Mouse (Mus musculus) E14TG2a.4 (cell line): ENCODE measurements at regions not wholly inside any gene's neighbourhood (a gene's known extent, or its start where the extent isn't known, plus 50 kb on each side); places are given as distances from the start of the nearest gene placed in this dataset.

Experiments
- H3K27me3 ChIP-seq: 2 replicates; pipeline ENCODE4 v1.6.1; 2014; ENCODE audit warnings: low read length, control low read depth; ENCODE audit not compliant: insufficient read depth
- H3K36me3 ChIP-seq: 2 replicates; pipeline ENCODE4 v1.6.1; 2014; ENCODE audit warnings: low read length, control low read depth; ENCODE audit not compliant: insufficient read depth
- H3K4me1 ChIP-seq: replicated peaks from 2 replicates; pipeline ENCODE4 v1.6.1; 2014; ENCODE audit warnings: low read depth, low read length, control low read depth
- H3K4me3 ChIP-seq: replicated peaks from 2 replicates; pipeline ENCODE4 v1.5.1; 2014; ENCODE audit warnings: mild to moderate bottlenecking, low read length
- H3K9me3 ChIP-seq: 2 replicates; pipeline ENCODE4 v1.6.1; 2014; ENCODE audit warnings: low read length, control low read depth
- CTCF ChIP-seq: conservative IDR thresholded peaks from 2 replicates; pipeline ENCODE4 v1.5.1; 2014; ENCODE audit warnings: low read length
- NANOG ChIP-seq: IDR thresholded peaks from 2 replicates; pipeline ENCODE4 v1.6.1; 2014; ENCODE audit warnings: borderline replicate concordance, low read length, mixed read lengths
- POU5F1 ChIP-seq: IDR thresholded peaks from 2 replicates; pipeline ENCODE4 v1.6.1; 2014; ENCODE audit warnings: low read length, borderline replicate concordance

DNA sequence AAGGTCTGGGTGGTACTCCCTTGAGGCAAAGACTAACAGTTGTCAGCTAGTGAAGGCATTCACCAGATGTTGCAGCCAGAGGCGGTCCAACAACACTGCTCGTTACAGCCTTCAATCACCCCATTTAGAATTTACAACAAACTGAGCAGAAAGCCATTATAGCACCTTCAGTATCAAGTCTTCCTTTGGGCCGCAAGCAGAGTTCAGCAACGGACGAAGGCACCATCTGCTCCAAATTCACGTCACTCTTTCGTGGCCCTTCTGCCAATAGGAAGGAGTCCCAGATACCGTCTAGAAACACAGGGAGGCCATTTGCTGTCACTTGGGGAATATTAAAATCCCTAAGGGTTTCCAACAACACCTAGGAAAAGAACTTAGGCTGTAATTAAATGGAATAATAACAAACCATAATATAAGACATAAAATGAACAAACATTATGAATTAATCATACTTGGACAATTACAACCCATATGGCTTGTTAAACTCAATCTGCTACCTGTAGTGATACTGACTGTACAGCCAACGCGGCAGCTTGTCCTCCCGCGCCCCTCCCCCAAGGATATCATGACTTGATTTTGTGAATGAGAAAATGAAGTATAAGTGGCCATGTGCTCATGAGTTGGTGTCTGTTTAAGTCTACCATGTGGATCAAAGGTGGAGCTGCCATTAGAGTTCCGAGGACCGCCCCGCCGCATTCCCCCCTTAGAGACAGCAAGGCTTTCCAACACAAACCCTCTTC lies 233.6 kb downstream of the Sp3 start:
- Histone ChIP-seq H3K4me1 (0 out of 2 replicates have a peak, but pooled peaks cover 2% of the 10 kb centered on the region), H3K36me3 (no peaks in the 10 kb centered on the region), H3K27me3 (peaks cover 2% of the 10 kb centered on the region; the same call in 1 of the 2 replicates), H3K4me3 (no peak overlapping the region), H3K9me3 (no peaks in the 10 kb centered on the region)
- TF ChIP-seq NANOG (no peak), POU5F1 (no peak), CTCF (no peak)

- H3K9me3 ChIP-seq: no peaks in the 10 kb centered on the region
- H3K27me3 ChIP-seq: no peaks in the 10 kb centered on the region
- TF ChIP-seq POU5F1 (no peak), NANOG (no peak), CTCF (no peak)
- no peak overlapping the region for H3K4me3 ChIP-seq
- no peaks in the 10 kb centered on the region for H3K36me3 ChIP-seq
- H3K4me1 ChIP-seq: 0 out of 2 replicates have a peak, but pooled peaks cover 2% of the 10 kb centered on the region
Observed at GRCm38 (mm10) chr2:72747299-72747698, 232.9 kb downstream of the Sp3 start.

GRCm38 (mm10) chr2:72749495-72749894 lies 230.8 kb downstream of the Sp3 start:
- TF ChIP-seq CTCF: no peak
- peak; percentile 63; the same call in 1 of the 2 replicates for TF ChIP-seq NANOG
- 0 out of 2 replicates have a peak, but pooled peaks cover 2% of the 10 kb centered on the region for H3K4me1 ChIP-seq
- no peaks in the 10 kb centered on the region for H3K9me3 ChIP-seq
- H3K4me3 ChIP-seq: no peak overlapping the region
- H3K27me3 ChIP-seq: no peaks in the 10 kb centered on the region
- no peaks in the 10 kb centered on the region for H3K36me3 ChIP-seq

- Histone ChIP-seq H3K36me3 (no peaks in the 10 kb centered on the region), H3K4me3 (no peak overlapping the region), H3K4me1 (0 out of 2 replicates have a peak, but pooled peaks cover 2% of the 10 kb centered on the region), H3K27me3 (no peaks in the 10 kb centered on the region), H3K9me3 (no peaks in the 10 kb centered on the region)
- no peak for TF ChIP-seq NANOG
- TF ChIP-seq POU5F1: no peak
- TF ChIP-seq CTCF: no peak
Observed at GRCm38 (mm10) chr2:72751441-72751840, 228.8 kb downstream of the Sp3 start.

DNA sequence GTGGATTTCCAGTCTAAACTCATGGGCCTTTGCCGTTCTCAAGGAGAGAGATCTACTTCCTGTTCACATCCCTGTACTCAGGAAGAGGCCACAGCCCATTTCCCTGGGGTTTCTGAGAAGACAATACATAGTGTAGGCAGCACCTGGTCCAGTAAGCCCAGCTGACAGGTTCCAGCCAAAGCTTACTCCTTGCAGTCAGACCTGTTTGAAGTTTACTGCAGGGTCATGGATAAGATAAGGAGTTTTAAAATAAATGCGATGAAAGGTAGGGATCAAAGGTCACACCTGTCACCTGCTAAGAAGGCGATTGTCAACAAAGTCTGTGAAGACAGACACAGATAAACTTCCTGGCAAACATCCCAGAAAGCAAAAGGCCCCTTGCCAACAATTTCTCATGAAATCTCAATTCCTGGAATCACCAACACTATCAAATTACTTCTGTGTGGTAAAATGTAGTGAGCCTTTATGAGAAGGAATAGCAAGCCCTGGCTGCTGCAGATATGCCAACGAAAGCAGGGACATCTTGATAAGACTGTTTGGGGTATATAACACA lies 227.5 kb downstream of the Sp3 start:
- Histone ChIP-seq H3K9me3 (no peaks in the 10 kb centered on the region), H3K36me3 (no peaks in the 10 kb centered on the region), H3K4me1 (0 out of 2 replicates have a peak, but pooled peaks cover 2% of the 10 kb centered on the region), H3K4me3 (no peak overlapping the region), H3K27me3 (no peaks in the 10 kb centered on the region)
- TF ChIP-seq CTCF (no peak), POU5F1 (no peak), NANOG (no peak)

- no peak for TF ChIP-seq CTCF
- no peak for TF ChIP-seq POU5F1
- TF ChIP-seq NANOG: no peak
- Histone ChIP-seq H3K4me1 (0 out of 2 replicates have a peak, but pooled peaks cover 2% of the 10 kb centered on the region), H3K4me3 (no peak overlapping the region), H3K27me3 (no peaks in the 10 kb centered on the region), H3K9me3 (no peaks in the 10 kb centered on the region), H3K36me3 (no peaks in the 10 kb centered on the region)
Observed at GRCm38 (mm10) chr2:72753788-72754713, 226.2 kb downstream of the Sp3 start.

GRCm38 (mm10) chr2:72763454-72763853 lies 216.8 kb downstream of the Sp3 start:
- peak; percentile 16 for TF ChIP-seq CTCF
- TF ChIP-seq POU5F1: no peak
- no peak for TF ChIP-seq NANOG
- Histone ChIP-seq H3K4me3 (no peak overlapping the region), H3K36me3 (no peaks in the 10 kb centered on the region), H3K9me3 (no peaks in the 10 kb centered on the region), H3K4me1 (no peaks in the 10 kb centered on the region), H3K27me3 (no peaks in the 10 kb centered on the region)

DNA sequence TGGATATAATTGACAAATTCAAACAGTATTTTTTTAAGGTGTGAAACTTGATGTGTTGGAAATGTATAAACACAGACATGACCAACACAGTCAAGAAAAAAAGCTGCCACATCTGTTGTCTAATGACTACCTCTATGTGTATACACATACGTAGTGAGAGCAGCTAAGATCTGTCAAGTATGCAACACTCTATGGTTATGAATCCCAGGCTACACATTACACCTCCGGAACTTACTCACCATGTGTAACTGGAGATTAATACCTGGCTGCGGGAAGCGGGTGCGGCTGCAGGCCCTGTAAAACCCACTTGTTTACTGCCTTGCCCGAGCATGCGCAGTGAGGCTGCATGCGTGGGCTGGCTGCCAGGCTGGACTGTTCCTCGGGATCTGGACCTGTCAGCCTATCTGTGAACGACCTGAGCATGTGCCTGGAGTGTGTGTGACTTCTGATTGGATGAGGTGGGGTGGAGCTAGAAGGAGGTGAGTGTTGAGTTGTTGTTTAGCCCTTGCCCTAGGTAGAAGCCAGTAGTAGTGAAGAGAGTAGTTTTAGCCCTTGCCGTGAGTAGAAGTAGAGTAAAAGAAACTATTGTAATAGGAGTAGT lies 211.1 kb downstream of the Sp3 start:
- Histone ChIP-seq H3K36me3 (no peaks in the 10 kb centered on the region), H3K4me3 (no peak overlapping the region), H3K9me3 (no peaks in the 10 kb centered on the region), H3K4me1 (no peaks in the 10 kb centered on the region), H3K27me3 (no peaks in the 10 kb centered on the region)
- TF ChIP-seq NANOG (no peak), POU5F1 (no peak), CTCF (no peak)
